Mouse (Mus musculus) testis, adult 2 months (tissue): Measurements from ENCODE around the gene Eno2.

ENCODE experiments used
- CTCF ChIP-seq: fragments of 200-500 bp; IDR thresholded peaks from 2 replicates; pipeline ENCODE4 v1.5.1; 2012; ENCODE audit warnings: low read depth, mild to moderate bottlenecking, inconsistent platforms, low read length, moderate library complexity; ENCODE audit not compliant: control insufficient read depth, insufficient read depth, insufficient replicate concordance
- POLR2A ChIP-seq: fragments of 200-500 bp; IDR thresholded peaks from 2 replicates; pipeline ENCODE4 v1.6.1; 2012; ENCODE audit warnings: low read depth, mild to moderate bottlenecking, inconsistent platforms, low read length, moderate library complexity; ENCODE audit not compliant: control insufficient read depth

- TF ChIP-seq CTCF (no peak), POLR2A (no peak)
These were observed 22.5 kb downstream of the Eno2 start for GRCm38 (mm10) chr6:124746654-124747632.
